Mouse (Mus musculus): ENCODE results near the gene Pgpep1. TPM values are rescaled to one million over a fixed set of nuclear protein-coding genes. Genes with fewer than 3 reads are reported as not detected.
A peak's percentile ranks its signal among the peaks of the same experiment; 100 is the strongest.

Pgpep1 gene
- polyA plus RNA-seq, 1 experiment, result 34.9 TPM

DNA sequence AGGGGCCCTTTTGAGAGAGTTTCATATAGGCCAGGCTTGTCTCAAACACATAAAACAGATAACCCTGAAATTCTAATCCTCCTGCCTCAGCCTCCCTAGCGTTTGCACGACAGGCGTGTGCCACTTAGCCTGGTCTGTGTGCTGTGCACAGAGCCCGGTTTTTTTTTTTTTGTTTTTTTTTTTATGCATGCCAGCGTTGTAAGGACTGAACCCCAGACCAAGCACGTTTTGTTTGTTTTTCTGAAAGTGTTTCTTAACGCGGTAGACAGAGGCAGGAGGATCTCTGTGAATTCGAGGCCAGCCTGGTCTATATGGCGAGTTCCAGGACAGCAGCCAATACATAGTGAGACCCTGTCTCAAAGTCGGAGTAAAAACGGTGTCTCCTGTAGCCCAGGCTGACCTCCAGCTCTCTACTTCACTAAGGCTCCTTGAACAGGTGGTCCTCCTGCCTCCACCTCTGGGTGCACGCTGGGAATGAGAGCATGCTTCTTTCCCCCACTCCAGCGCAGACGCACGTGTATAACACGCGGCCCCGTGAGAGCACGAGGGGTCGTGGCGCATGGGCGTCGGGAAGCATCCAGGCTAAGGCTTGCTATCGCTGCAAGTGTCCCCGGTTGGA lies 51.3 kb downstream of the Pgpep1 start, which contains the start of gene Ssbp4:
Gene Ssbp4 (minus strand): TSS at position 124 of the 619 bp plus-strand sequence.
- Histone ChIP-seq H3K4me3 (ENCODE audit: insufficient read depth, poor library complexity, severe bottlenecking) (peak within 1 kb of the TSS; percentile 61), H3K27me3 (ENCODE audit: control insufficient read depth, insufficient read depth, insufficient read length) (no peaks in the 10 kb centered on the region), H3K36me3 (ENCODE audit: control insufficient read depth, insufficient read depth) (no peaks in the 10 kb centered on the region), H3ac (ENCODE audit: control insufficient read depth, insufficient read length, low read depth) (peak within 1 kb of the TSS; percentile 100), H3K79me3 (ENCODE audit: low read depth) (peaks cover 17% of the 10 kb centered on the region), H3K79me2 (ENCODE audit: control insufficient read depth, insufficient read depth) (peaks cover 43% of the 10 kb centered on the region)
- TF ChIP-seq MYOD1 (IDR thresholded peaks at IDR 0.05; ENCODE audit: control insufficient read depth, insufficient read length, low read depth), result peak; percentile 21
- TF ChIP-seq USF1 (IDR thresholded peaks at IDR 0.05; ENCODE audit: low read depth), result no peak

- Histone ChIP-seq H3K4me3 (ENCODE audit: insufficient read depth, poor library complexity, severe bottlenecking) (peak overlapping the region; percentile 61), H3ac (ENCODE audit: control insufficient read depth, insufficient read length, low read depth) (peak overlapping the region; percentile 100), H3K36me3 (ENCODE audit: control insufficient read depth, insufficient read depth) (peaks cover under 1% of the 10 kb centered on the region), H3K27me3 (ENCODE audit: control insufficient read depth, insufficient read depth, insufficient read length) (no peaks in the 10 kb centered on the region), H3K79me3 (ENCODE audit: low read depth) (peaks cover 17% of the 10 kb centered on the region), H3K79me2 (ENCODE audit: control insufficient read depth, insufficient read depth) (peaks cover 44% of the 10 kb centered on the region)
- no peak for TF ChIP-seq MYOG (IDR thresholded peaks at IDR 0.05; ENCODE audit: control insufficient read depth, extremely low read depth, insufficient read length)
- no peak for TF ChIP-seq USF1 (IDR thresholded peaks at IDR 0.05; ENCODE audit: low read depth)
- no peak for TF ChIP-seq CTCF (IDR thresholded peaks at IDR 0.05; ENCODE audit: control insufficient read depth, insufficient read depth, insufficient read length)
- no peak for TF ChIP-seq CEBPB (IDR thresholded peaks at IDR 0.05; ENCODE audit: low read depth)
- TF ChIP-seq FOSL1 (IDR thresholded peaks at IDR 0.05; ENCODE audit: insufficient read depth, low read length, poor library complexity, severe bottlenecking), result no peak
- no peak for TF ChIP-seq MYOD1 (IDR thresholded peaks at IDR 0.05; ENCODE audit: control insufficient read depth, insufficient read length, low read depth)
- peak; percentile 8 for TF ChIP-seq MAX (IDR thresholded peaks at IDR 0.05)
Measured at GRCm38 (mm10) chr8:70607898-70608748, 52.1 kb downstream of the Pgpep1 start.

DNA sequence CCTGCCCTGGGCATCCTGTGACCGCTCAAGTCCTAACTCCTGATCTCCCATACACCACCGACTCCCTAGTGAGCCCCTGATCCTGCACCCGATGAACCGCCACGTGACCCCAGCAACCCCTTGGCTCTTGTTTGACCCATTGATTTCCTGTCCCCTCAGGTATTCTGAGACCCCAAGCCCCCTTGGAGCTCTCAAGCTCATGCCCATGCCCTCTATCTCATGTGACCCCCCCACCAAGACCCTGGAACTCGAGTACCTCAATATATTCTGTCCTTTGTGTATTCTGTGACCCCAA lies 52.6 kb downstream of the Pgpep1 start:
- Histone ChIP-seq H3K36me3 (ENCODE audit: control insufficient read depth, insufficient read depth) (peaks cover 7% of the 10 kb centered on the region), H3K4me3 (ENCODE audit: insufficient read depth, poor library complexity, severe bottlenecking) (peak overlapping the region; percentile 61), H3K27me3 (ENCODE audit: control insufficient read depth, insufficient read depth, insufficient read length) (no peaks in the 10 kb centered on the region), H3ac (ENCODE audit: control insufficient read depth, insufficient read length, low read depth) (peak overlapping the region; percentile 100), H3K79me3 (ENCODE audit: low read depth) (peaks cover 21% of the 10 kb centered on the region), H3K79me2 (ENCODE audit: control insufficient read depth, insufficient read depth) (peaks cover 44% of the 10 kb centered on the region)
- TF ChIP-seq CEBPB (IDR thresholded peaks at IDR 0.05; ENCODE audit: low read depth), result no peak
- TF ChIP-seq USF1 (IDR thresholded peaks at IDR 0.05; ENCODE audit: low read depth), result peak; percentile 56
- TF ChIP-seq MYOD1 (IDR thresholded peaks at IDR 0.05; ENCODE audit: control insufficient read depth, insufficient read length, low read depth), result no peak
- TF ChIP-seq MAX (IDR thresholded peaks at IDR 0.05), result no peak
- TF ChIP-seq MYOG (IDR thresholded peaks at IDR 0.05; ENCODE audit: control insufficient read depth, extremely low read depth, insufficient read length), result no peak
- TF ChIP-seq FOSL1 (IDR thresholded peaks at IDR 0.05; ENCODE audit: insufficient read depth, low read length, poor library complexity, severe bottlenecking), result no peak
- no peak for TF ChIP-seq CTCF (IDR thresholded peaks at IDR 0.05; ENCODE audit: control insufficient read depth, insufficient read depth, insufficient read length)

DNA sequence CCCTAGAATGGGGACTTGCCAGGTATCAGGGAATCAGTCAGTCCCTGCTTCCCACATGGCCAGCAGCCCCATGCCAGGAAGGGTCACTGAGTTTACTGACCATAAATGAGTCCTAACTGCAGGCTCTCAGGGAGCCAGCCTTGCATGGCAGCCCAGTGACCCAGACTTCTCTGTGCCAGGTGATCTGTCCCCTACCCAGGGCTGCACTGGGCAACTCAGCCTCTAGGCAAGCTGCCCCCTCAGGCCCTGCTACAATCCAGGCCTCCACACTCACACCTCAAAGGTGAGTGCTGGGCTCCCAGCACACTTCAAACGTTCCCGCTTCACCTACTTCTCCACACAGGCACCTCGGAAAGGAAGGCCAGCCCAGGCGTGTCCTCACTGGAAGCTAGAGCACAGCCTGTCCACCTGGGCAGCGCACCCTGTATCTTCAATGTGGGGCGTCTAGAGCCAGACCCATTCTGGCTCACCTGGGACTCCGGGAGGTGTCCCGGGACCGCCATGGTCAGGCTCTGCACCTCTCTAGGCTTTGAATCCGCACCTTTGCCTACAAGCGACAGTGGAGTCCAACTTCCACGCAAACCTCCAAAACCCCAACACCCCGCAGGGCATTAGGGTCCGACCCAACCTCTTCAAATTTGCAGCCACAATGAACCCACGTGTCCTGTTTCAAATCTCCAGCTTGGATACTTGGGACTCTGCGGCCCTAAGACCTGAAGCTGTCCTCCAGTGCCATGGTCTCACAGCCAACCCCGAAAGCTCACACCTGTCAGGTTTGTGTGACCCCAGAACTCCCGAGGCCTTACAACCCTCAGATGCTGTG lies 53.2 kb downstream of the Pgpep1 start:
- Histone ChIP-seq H3ac (ENCODE audit: control insufficient read depth, insufficient read length, low read depth) (peak overlapping the region; percentile 100), H3K36me3 (ENCODE audit: control insufficient read depth, insufficient read depth) (peaks cover 10% of the 10 kb centered on the region), H3K27me3 (ENCODE audit: control insufficient read depth, insufficient read depth, insufficient read length) (no peaks in the 10 kb centered on the region), H3K4me3 (ENCODE audit: insufficient read depth, poor library complexity, severe bottlenecking) (peak overlapping the region; percentile 61), H3K79me2 (ENCODE audit: control insufficient read depth, insufficient read depth) (peaks cover 44% of the 10 kb centered on the region), H3K79me3 (ENCODE audit: low read depth) (peaks cover 21% of the 10 kb centered on the region)
- TF ChIP-seq MYOD1 (IDR thresholded peaks at IDR 0.05; ENCODE audit: control insufficient read depth, insufficient read length, low read depth), result no peak
- no peak for TF ChIP-seq USF1 (IDR thresholded peaks at IDR 0.05; ENCODE audit: low read depth)
- TF ChIP-seq CEBPB (IDR thresholded peaks at IDR 0.05; ENCODE audit: low read depth), result no peak
- no peak for TF ChIP-seq MAX (IDR thresholded peaks at IDR 0.05)
- no peak for TF ChIP-seq MYOG (IDR thresholded peaks at IDR 0.05; ENCODE audit: control insufficient read depth, extremely low read depth, insufficient read length)
- TF ChIP-seq FOSL1 (IDR thresholded peaks at IDR 0.05; ENCODE audit: insufficient read depth, low read length, poor library complexity, severe bottlenecking), result no peak
- no peak for TF ChIP-seq CTCF (IDR thresholded peaks at IDR 0.05; ENCODE audit: control insufficient read depth, insufficient read depth, insufficient read length)

DNA sequence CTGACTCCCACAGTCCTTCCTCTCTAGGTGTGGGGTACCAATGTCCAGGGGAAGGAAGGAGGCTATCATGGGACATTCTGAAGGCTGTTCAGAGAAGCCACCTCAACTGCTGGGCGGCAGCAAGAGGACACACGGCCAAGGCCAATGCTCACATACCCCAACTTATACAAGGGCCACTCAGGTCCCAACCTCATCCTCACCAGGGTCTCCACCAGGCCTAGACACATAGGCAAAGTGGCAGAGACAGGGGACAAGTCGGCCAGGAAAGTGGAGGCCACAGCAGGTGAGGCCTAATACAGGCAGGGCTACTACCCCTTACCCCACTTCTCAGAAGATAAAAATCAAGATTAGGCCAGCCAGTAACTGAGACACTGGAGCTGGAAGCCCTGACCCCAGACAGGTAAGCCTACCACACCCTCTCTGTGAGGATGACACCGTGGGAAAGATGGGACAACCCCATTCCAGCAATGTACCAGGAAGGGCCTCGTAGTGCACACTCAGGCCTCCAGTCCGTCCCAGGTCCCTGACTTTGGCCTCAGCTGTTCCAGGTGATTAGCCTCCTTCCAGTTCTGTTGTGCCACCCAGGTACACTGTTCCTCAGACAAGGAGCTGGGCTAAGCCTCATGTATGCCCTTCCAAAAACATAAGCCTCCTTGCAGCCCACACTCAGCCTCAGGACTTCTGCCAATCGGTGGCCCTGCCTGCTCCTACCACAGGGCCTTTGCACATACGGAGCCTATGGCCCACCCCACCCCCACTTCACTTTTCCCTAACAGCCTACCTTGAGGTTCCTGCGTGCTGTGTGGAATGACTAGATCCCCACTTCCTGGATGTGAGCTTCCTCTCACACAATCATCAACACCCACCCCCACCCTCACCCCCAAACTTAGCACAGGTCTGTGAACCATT lies 54.1 kb downstream of the Pgpep1 start:
- Histone ChIP-seq H3K4me3 (ENCODE audit: insufficient read depth, poor library complexity, severe bottlenecking) (no peak overlapping the region), H3K79me3 (ENCODE audit: low read depth) (peaks cover 21% of the 10 kb centered on the region)

More for the DNA sequence above, 54.1 kb downstream of the Pgpep1 start:
- H3K36me3 ChIP-seq (ENCODE audit: control insufficient read depth, insufficient read depth), result peaks cover 10% of the 10 kb centered on the region
- no peak for TF ChIP-seq CEBPB (IDR thresholded peaks at IDR 0.05; ENCODE audit: low read depth)
- TF ChIP-seq CTCF (IDR thresholded peaks at IDR 0.05; ENCODE audit: control insufficient read depth, insufficient read depth, insufficient read length), result no peak
- no peak for TF ChIP-seq MYOD1 (IDR thresholded peaks at IDR 0.05; ENCODE audit: control insufficient read depth, insufficient read length, low read depth)
- TF ChIP-seq FOSL1 (IDR thresholded peaks at IDR 0.05; ENCODE audit: insufficient read depth, low read length, poor library complexity, severe bottlenecking), result no peak
- no peak for TF ChIP-seq MAX (IDR thresholded peaks at IDR 0.05)
- no peak overlapping the region for H3ac ChIP-seq (ENCODE audit: control insufficient read depth, insufficient read length, low read depth)
- H3K79me2 ChIP-seq (ENCODE audit: control insufficient read depth, insufficient read depth), result peaks cover 44% of the 10 kb centered on the region
- H3K27me3 ChIP-seq (ENCODE audit: control insufficient read depth, insufficient read depth, insufficient read length), result no peaks in the 10 kb centered on the region

All from C2C12 (cell line).